Mouse (Mus musculus) bone marrow macrophage, adult 2 months (primary cell): ENCODE results near the gene Spag16.

ENCODE experiments used
- CTCF ChIP-seq: IDR thresholded peaks from 2 replicates; pipeline ENCODE4 v1.5.1; 2012; ENCODE audit warnings: low read depth, mild to moderate bottlenecking, low read length, moderate library complexity
- POLR2A ChIP-seq: IDR thresholded peaks from 2 replicates; pipeline ENCODE4 v1.6.1; 2012; ENCODE audit warnings: mild to moderate bottlenecking, low read depth, low read length, borderline replicate concordance

DNA sequence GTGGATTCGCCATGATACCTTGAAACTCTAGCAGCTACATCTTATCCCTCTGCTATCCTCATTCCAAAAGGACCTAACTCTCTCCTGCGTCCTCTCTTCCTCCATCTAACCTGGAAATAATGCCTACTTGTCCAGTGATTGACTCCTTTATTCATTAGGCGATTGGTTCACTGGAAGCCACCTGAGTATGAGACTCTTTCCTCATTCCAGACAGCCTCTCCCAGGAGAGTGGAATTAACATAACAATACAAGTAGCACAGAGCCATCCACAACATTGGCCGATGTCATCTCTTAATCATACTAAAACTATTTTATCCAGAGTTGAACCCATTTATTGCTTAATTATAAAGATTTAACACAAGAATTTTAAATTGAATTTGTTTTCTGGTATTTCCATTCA lies 41.0 kb downstream of the Spag16 start:
- TF ChIP-seq CTCF = no peak
- TF ChIP-seq POLR2A = no peak
